Mouse (Mus musculus): ENCODE data around the gene F5. TPM values are rescaled to one million over a fixed set of nuclear protein-coding genes. Genes with fewer than 3 reads are reported as not detected.

F5 gene
- polyA plus RNA-seq, 2 experiments, result 8.3 to 11.6 TPM

DNA sequence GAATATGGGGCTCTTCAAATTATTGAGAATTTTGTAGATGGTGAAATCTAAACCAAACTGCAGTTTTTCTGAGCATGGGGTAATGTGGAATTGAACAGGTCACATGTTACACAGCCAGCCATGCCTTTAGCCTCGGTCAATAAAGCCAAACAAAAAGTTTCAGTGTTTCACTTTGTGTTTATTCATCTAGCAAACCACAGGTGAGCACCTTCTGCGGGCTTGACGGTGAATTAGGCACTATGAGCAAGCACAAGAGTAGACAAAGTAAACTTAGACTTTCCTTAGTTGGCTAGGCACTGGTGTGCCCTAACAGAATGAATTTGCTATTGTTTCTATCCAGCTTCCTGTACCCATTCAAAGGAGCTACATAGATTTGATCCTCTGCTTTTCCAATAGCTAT lies 3.3 kb downstream of the F5 start:
- TF ChIP-seq CTCF (IDR thresholded peaks at IDR 0.05; ENCODE audit: low read depth), result no peak
- no peak for TF ChIP-seq EP300 (IDR thresholded peaks at IDR 0.05; ENCODE audit: low read depth)
- ATAC-seq (ENCODE audit: insufficient read depth), result no peak
- no peak overlapping the region for H3K9ac ChIP-seq (replicated peaks)

DNA sequence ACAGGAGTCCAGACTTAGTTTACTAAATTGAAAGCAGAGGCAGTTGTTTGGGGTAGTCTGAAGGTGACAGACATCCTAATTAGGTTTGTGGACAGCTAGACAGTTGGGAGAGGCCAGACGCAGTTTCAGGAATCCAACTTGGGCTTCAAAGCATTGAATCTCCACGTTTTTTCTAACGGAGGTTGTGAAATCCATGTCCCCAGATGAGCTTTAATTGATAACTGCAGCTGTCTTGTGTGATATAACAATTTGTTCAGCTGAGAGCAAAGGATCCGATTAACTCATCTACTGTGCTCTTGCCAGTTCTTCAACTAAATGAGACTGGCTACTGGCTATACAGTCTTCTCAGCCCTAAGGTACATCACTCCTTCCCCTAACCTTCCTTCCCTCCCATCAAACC lies 6.9 kb downstream of the F5 start:
- peaks cover 0 to 15% of the 10 kb centered on the region in 2 experiments; a peak in 2 of 4 replicates for H3K4me1 ChIP-seq (replicated peaks; ENCODE audit: control insufficient read depth in 2 of 2, insufficient read depth in 2 of 2, low read length in 1 of 2)
- DNase-seq (ENCODE audit: low read depth in 3 of 3, low spot score in 3 of 3) (no peak), ATAC-seq (ENCODE audit: insufficient read depth) (no peak)
- no peak for TF ChIP-seq CTCF (IDR thresholded peaks at IDR 0.05; ENCODE audit: low read depth)
- no peak for TF ChIP-seq EP300 (IDR thresholded peaks at IDR 0.05; ENCODE audit: low read depth)
- 49% methylated on average over 4 of the region's 4 CpGs for WGBS (ENCODE audit: insufficient replicate concordance)
- no peaks in the 10 kb centered on the region for H3K9me3 ChIP-seq (ENCODE audit: control insufficient read depth, low read length)
- H3K36me3 ChIP-seq (replicated peaks; ENCODE audit: control insufficient read depth, insufficient read depth, low read depth), result no peaks in the 10 kb centered on the region
- no peak overlapping the region for H3K4me3 ChIP-seq (ENCODE audit: insufficient read depth in 1 of 2, low read depth in 2 of 2, low read length in 2 of 2)
- H3K4me2 ChIP-seq (ENCODE audit: low read depth), result no peak overlapping the region
- H3K27me3 ChIP-seq (ENCODE audit: control insufficient read depth, insufficient read depth, low read length), result no peaks in the 10 kb centered on the region
- no peak overlapping the region for H3K27ac ChIP-seq
- no peak overlapping the region for H3K9ac ChIP-seq (replicated peaks)

More for the DNA sequence above, 3.3 kb downstream of the F5 start:
- no peaks in the 10 kb centered on the region for H3K9me3 ChIP-seq (ENCODE audit: control insufficient read depth, low read length)
- H3K36me3 ChIP-seq (replicated peaks; ENCODE audit: control insufficient read depth, insufficient read depth, low read depth), result no peaks in the 10 kb centered on the region
- H3K4me2 ChIP-seq (ENCODE audit: low read depth), result no peak overlapping the region
- DNase-seq (ENCODE audit: low read depth in 3 of 3, low spot score in 3 of 3), result no peak
- no peak overlapping the region for H3K27ac ChIP-seq
- H3K4me1 ChIP-seq (replicated peaks; ENCODE audit: control insufficient read depth in 2 of 2, insufficient read depth in 2 of 2, low read length in 1 of 2), result peaks cover 0 to 9% of the 10 kb centered on the region in 2 experiments; a peak in 1 of 4 replicates
- 46% methylated on average over 3 of the region's 3 CpGs for WGBS (ENCODE audit: insufficient replicate concordance)
- H3K4me3 ChIP-seq (ENCODE audit: insufficient read depth in 1 of 2, low read depth in 2 of 2, low read length in 2 of 2), result no peak overlapping the region
- H3K27me3 ChIP-seq (ENCODE audit: control insufficient read depth, insufficient read depth, low read length), result no peaks in the 10 kb centered on the region

DNA sequence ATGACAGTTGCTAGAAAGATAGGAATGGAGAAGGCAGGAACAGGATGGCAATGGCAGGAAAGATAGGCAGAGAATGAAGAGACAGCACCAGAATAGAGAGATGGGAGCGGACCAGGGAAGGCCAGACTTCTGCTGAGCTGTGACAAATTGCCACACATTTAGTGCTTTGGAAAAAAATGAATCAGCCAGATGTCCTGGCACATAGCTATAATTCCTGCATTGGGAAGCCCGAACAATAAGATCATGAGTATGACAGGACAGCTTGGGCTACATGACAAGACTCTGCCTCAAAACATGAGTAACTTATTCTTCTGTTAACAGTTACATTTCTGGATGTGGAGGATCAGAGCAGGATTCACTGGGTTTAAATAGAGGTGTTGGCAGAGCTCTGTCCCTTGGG lies 8.1 kb downstream of the F5 start:
- 67% methylated on average over 2 of the region's 2 CpGs for WGBS (ENCODE audit: insufficient replicate concordance)
- Histone ChIP-seq H3K4me3 (ENCODE audit: insufficient read depth in 1 of 2, low read depth in 2 of 2, low read length in 2 of 2) (no peak overlapping the region), H3K4me1 (replicated peaks; ENCODE audit: control insufficient read depth in 2 of 2, insufficient read depth in 2 of 2, low read length in 1 of 2) (peaks cover 0 to 16% of the 10 kb centered on the region in 2 experiments; a peak in 2 of 4 replicates), H3K9ac (replicated peaks) (no peak overlapping the region), H3K9me3 (ENCODE audit: control insufficient read depth, low read length) (no peaks in the 10 kb centered on the region), H3K4me2 (ENCODE audit: low read depth) (no peak overlapping the region), H3K27me3 (ENCODE audit: control insufficient read depth, insufficient read depth, low read length) (no peaks in the 10 kb centered on the region), H3K36me3 (replicated peaks; ENCODE audit: control insufficient read depth, insufficient read depth, low read depth) (no peaks in the 10 kb centered on the region), H3K27ac (no peak overlapping the region)
- no peak for DNase-seq (ENCODE audit: low read depth in 3 of 3, low spot score in 3 of 3)
- ATAC-seq (ENCODE audit: insufficient read depth), result no peak
- TF ChIP-seq EP300 (IDR thresholded peaks at IDR 0.05; ENCODE audit: low read depth) (no peak), CTCF (IDR thresholded peaks at IDR 0.05; ENCODE audit: low read depth) (no peak)

DNA sequence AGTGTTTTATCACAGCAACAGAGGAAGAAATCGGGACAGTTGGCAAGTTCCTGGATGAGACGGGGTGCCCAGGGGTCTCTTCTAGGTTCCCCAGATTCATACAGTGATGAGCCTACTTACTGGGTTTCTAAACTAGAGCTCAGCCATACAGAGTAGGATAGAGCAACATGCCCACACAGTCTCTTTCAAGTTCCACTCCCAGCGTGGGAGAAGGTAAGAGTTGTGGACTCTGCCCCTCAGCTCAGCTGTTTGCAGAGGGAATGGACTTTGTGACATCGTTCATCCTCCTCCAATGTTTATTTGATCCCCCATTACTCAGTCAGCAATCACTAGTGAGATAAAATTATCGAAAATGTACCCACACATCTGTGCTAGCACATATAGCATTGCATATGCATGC lies 11.1 kb downstream of the F5 start:
- no peaks in the 10 kb centered on the region for H3K27me3 ChIP-seq (ENCODE audit: control insufficient read depth, insufficient read depth, low read length)
- WGBS (ENCODE audit: insufficient replicate concordance), result 61% methylated on average over 5 of the region's 5 CpGs
- no peak overlapping the region for H3K4me3 ChIP-seq (ENCODE audit: insufficient read depth in 1 of 2, low read depth in 2 of 2, low read length in 2 of 2)
- H3K4me2 ChIP-seq (ENCODE audit: low read depth), result no peak overlapping the region
- H3K9ac ChIP-seq (replicated peaks), result no peak overlapping the region
- no peaks in the 10 kb centered on the region for H3K9me3 ChIP-seq (ENCODE audit: control insufficient read depth, low read length)
- ATAC-seq (ENCODE audit: insufficient read depth) (peak; percentile 68), DNase-seq (ENCODE audit: low read depth in 3 of 3, low spot score in 3 of 3) (peak in 2 of 3 experiments; percentile 17 to 24)
- H3K4me1 ChIP-seq (replicated peaks; ENCODE audit: control insufficient read depth in 2 of 2, insufficient read depth in 2 of 2, low read length in 1 of 2), result peaks cover 0 to 16% of the 10 kb centered on the region in 2 experiments; a peak in 2 of 4 replicates
- TF ChIP-seq EP300 (IDR thresholded peaks at IDR 0.05; ENCODE audit: low read depth), result no peak
- no peak for TF ChIP-seq CTCF (IDR thresholded peaks at IDR 0.05; ENCODE audit: low read depth)
- H3K27ac ChIP-seq, result no peak overlapping the region
- H3K36me3 ChIP-seq (replicated peaks; ENCODE audit: control insufficient read depth, insufficient read depth, low read depth), result no peaks in the 10 kb centered on the region

DNA sequence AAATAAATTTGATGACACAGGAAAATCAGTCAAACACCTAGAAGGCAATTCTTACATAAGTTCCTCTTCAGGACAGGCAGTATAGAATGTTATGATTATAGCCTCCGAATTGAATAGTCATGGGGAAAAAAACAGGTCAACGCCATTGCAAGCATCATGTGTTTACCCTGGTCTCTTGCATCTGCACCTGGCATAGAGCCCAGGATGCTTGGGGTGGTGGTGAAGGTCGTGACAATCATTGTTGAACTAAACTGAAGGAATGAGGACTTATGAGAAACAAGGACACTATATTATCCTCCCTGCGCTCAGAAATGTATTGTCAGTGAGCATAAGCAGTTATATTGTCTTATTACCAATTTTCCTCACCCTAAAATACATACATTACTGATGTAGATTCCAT lies 17.2 kb downstream of the F5 start:
- no peak for DNase-seq (ENCODE audit: low read depth in 3 of 3, low spot score in 3 of 3)

More for the DNA sequence above, 17.2 kb downstream of the F5 start:
- TF ChIP-seq EP300 (IDR thresholded peaks at IDR 0.05; ENCODE audit: low read depth) (no peak), CTCF (IDR thresholded peaks at IDR 0.05; ENCODE audit: low read depth) (no peak)
- Histone ChIP-seq H3K4me1 (replicated peaks; ENCODE audit: control insufficient read depth in 2 of 2, insufficient read depth in 2 of 2, low read length in 1 of 2) (no peaks in the 10 kb centered on the region), H3K36me3 (replicated peaks; ENCODE audit: control insufficient read depth, insufficient read depth, low read depth) (no peaks in the 10 kb centered on the region), H3K9me3 (ENCODE audit: control insufficient read depth, low read length) (no peaks in the 10 kb centered on the region), H3K4me2 (ENCODE audit: low read depth) (no peak overlapping the region), H3K27me3 (ENCODE audit: control insufficient read depth, insufficient read depth, low read length) (no peaks in the 10 kb centered on the region), H3K9ac (replicated peaks) (no peak overlapping the region), H3K27ac (no peak overlapping the region), H3K4me3 (ENCODE audit: insufficient read depth in 1 of 2, low read depth in 2 of 2, low read length in 2 of 2) (no peak overlapping the region)
- 59% methylated on average over 4 of the region's 4 CpGs for WGBS (ENCODE audit: insufficient replicate concordance)
- no peak for ATAC-seq (ENCODE audit: insufficient read depth)
